Mouse (Mus musculus) thymus, adult 2 months (tissue): ENCODE data around the gene Pax6. TPM values are rescaled to one million over a fixed set of nuclear protein-coding genes. Genes with fewer than 3 reads are reported as not detected.

Experiments used
- DNase-seq: peaks from one replicate; pipeline ENCODE4 v3.0.0; 2021
- H3K27ac ChIP-seq: fragments of 200-500 bp; 2 replicates; pipeline ENCODE4 v1.5.1; 2012; ENCODE audit warnings: low read length, control low read depth; ENCODE audit not compliant: control insufficient read depth, insufficient read depth
- H3K27me3 ChIP-seq: fragments of 200-500 bp; 2 replicates; pipeline ENCODE4 v1.6.1; 2012; ENCODE audit warnings: mild to moderate bottlenecking, low read length, moderate library complexity, mixed read lengths; ENCODE audit not compliant: control insufficient read depth, insufficient read depth
- H3K36me3 ChIP-seq: fragments of 200-500 bp; 2 replicates; pipeline ENCODE4 v1.6.1; 2012; ENCODE audit warnings: mild to moderate bottlenecking, low read length, moderate library complexity; ENCODE audit not compliant: control insufficient read depth, insufficient read depth
- H3K4me1 ChIP-seq: fragments of 200-500 bp; replicated peaks from 2 replicates; pipeline ENCODE4 v1.6.1; 2012; ENCODE audit warnings: low read length; ENCODE audit not compliant: control insufficient read depth, insufficient read depth
- H3K4me3 ChIP-seq: fragments of 200-500 bp; 2 replicates; pipeline ENCODE4 v1.5.1; 2012; ENCODE audit warnings: mild to moderate bottlenecking, low read length, control low read depth, moderate library complexity; ENCODE audit not compliant: control insufficient read depth, insufficient read depth
- CTCF ChIP-seq: fragments of 200-500 bp; IDR thresholded peaks from 2 replicates; pipeline ENCODE4 v1.5.1; 2012; ENCODE audit warnings: mild to moderate bottlenecking, control low read depth, low read length, moderate library complexity, borderline replicate concordance; ENCODE audit not compliant: control insufficient read depth, poor library complexity, insufficient read depth; ENCODE audit errors: extremely low read depth
- POLR2A ChIP-seq: fragments of 200-500 bp; IDR thresholded peaks from 2 replicates; pipeline ENCODE4 v1.6.1; 2012; ENCODE audit warnings: mild to moderate bottlenecking, low read length, control low read depth, moderate library complexity; ENCODE audit not compliant: control insufficient read depth, poor library complexity, insufficient read depth; ENCODE audit errors: extremely low read depth
- WGBS: fragments of 180-500 bp; shearing (Covaris S2); methylation state at CpG from one replicate; pipeline ENCODE4 v1.1.7; 2018; 5-methylcytosine and 5-hydroxymethylcytosine counted together
- polyA plus RNA-seq: library from polyadenylated mRNA; depleted of rRNA; stranded (reverse); fragments of >200 nt; gene quantifications from 2 replicates; pipeline ENCODE4 v1.2.3, GENCODE M21; 2012; rRNA removed

The Pax6 gene
- 0.03 TPM in 1 of 2 replicates, not detected in the other for polyA plus RNA-seq

DNA sequence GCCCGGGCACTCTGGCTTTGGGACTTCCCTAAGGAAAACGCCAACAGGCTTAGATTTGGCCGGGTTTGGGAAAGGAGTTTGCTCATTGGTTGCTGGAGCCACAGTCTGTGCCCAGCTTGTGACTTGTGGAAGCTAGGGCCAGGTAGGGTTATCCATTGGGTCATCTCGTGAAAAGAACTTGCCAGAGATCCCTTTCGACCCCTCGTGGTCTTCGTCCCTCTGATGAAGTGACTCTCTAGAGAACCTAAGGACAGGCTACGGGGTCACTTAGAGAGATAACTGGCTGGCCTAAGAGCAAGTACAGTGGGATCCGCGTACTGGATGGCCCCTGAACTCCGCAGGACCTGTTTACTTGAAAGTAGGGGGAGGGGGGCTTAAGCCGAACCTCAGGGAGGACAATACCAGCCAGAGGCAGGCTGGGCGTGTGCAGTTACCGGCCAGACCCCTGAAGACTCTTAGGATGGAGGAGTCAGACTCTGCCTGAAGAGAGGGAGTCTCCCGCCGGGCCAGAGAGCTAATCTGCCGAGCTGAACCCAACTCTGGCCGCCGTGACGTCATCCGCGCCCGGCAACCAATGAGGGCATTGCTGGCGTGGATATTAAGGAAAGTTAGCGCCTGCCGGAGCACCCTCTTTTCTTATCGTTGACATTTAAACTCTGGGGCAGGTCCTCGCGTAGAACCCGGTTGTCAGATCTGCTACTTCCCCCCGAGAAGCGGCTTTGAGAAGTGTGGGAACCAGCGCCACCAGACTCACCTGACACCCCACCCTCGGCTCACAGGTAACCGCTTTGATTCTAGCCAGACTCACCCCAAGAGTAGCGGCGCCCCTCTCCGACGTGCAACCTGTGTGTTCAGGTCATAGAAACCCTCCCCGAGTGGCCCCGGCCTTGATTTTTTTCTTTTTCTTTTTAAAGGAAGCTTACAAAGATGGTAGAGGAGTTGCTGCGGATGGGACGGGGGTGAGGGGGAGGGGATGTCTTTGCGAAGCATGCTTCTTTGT is at the start of gene Pax6:
Gene Pax6, plus strand, starts transcription at position 630 of the 1,000 bp plus-strand sequence.
- 7% methylated on average over 44 of the region's 44 CpGs for WGBS
- Histone ChIP-seq H3K36me3 (no peaks in the 10 kb centered on the region), H3K27me3 (peaks cover 32% of the 10 kb centered on the region), H3K27ac (no peak within 1 kb of the TSS), H3K4me3 (no peak within 1 kb of the TSS), H3K4me1 (no peaks in the 10 kb centered on the region)
- DNase-seq = no peak
- TF ChIP-seq POLR2A = no peak

DNA sequence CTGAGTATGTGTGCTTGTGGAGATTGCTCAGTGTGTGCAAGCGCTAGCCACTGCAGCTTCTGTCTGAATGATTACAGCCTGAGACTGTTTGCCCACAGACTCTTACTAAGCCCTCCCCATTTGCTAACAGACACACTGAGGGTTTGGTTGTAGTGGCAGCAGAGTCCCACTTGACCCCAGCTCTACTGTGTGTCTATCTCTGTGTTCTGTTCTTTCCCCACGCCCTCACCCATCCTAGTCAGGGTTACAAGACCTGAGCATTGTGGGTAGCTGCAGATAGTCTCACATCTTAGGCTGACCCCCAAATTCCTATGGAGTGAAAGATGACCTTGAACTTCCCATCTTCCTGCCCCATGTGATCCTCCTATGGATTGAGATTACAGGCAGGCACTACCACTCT is 19.8 kb upstream of the Pax6 start:
- no peaks in the 10 kb centered on the region for H3K27me3 ChIP-seq
- H3K27ac ChIP-seq = no peak overlapping the region
- WGBS = 78% methylated on average over 2 of the region's 2 CpGs
- H3K4me3 ChIP-seq = no peak overlapping the region
- no peaks in the 10 kb centered on the region for H3K4me1 ChIP-seq
- TF ChIP-seq POLR2A = no peak
- TF ChIP-seq CTCF = no peak
- no peak for DNase-seq
- H3K36me3 ChIP-seq = no peaks in the 10 kb centered on the region

DNA sequence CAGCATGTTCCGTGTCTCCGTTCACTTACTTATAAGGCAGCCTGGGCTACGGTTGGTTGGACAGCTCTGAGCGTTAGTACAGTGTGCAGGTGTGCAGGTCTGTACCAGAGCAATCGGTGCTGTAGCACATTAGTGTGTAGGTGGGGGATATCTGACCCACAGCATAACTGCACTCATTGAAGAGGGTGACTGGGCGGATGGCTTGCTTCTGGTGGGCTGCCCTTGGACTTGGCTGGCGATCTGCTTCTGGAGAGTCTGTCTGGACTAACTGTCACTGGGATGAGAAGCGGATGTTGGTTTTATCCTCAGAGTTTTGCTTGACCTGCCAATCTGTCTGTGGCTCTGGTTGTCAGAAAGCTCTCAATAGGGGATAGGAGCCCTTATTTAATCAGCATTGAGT is 12.2 kb upstream of the Pax6 start:
- no peak for DNase-seq
- Histone ChIP-seq H3K4me1 (no peaks in the 10 kb centered on the region), H3K36me3 (no peaks in the 10 kb centered on the region), H3K4me3 (no peak overlapping the region), H3K27me3 (peaks cover 14% of the 10 kb centered on the region), H3K27ac (no peak overlapping the region)
- WGBS = 86% methylated on average over 8 of the region's 8 CpGs
- TF ChIP-seq CTCF (no peak), POLR2A (no peak)

- H3K27me3 ChIP-seq = peaks cover 17% of the 10 kb centered on the region
- no peak overlapping the region for H3K4me3 ChIP-seq
- no peak for DNase-seq
- TF ChIP-seq CTCF (no peak), POLR2A (no peak)
- 24% methylated on average over 9 of the region's 9 CpGs for WGBS
- no peak overlapping the region for H3K27ac ChIP-seq
- H3K4me1 ChIP-seq = no peaks in the 10 kb centered on the region
- no peaks in the 10 kb centered on the region for H3K36me3 ChIP-seq
These were observed 9.3 kb upstream of the Pax6 start for GRCm38 (mm10) chr2:105659350-105659749.

DNA sequence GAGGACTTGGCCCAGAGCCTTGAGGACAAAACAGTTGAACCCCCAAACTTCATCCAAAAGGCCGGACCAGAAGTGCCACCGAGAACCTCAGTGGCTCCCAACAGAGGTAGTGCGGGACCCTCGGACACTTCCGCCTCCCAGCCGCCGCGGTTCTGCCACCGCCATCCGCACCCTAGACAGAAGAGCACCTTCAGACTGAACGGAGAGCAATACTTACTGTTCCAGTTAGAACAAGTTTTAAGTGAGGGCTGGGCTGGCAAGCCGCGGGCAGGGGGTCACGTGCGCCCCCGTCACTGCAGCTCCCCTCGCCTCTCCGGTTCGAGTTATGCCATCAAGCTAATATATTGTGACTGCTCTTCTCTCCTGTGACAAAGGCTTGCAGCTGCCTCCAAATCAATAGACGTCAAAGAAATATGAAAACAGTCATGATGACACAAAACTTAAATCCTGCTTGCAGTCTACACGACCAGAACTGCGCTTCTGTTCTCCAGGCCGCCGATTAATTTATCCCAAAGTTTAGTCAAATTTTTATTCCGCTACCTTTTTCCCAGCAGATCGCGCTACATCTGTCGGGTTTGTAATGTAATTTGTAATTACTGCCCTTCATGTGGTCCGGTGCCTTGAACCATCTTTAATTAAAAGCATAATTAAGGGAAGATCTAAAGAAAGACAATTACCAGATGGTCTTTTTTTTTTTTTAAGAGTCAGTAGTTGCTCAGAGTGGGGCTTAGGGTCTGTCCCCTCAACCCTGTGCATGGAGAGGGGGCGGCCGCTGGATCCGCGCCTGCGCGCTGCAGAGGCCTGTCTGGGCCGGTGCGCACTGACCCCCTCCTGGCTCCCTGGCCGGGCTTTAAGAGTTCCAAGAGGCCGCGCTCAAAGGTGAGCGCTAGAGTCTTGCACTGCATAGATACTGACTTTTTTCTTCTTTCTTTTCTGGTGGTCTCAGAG is 8.5 kb upstream of the Pax6 start:
- WGBS = 7% methylated on average over 41 of the region's 41 CpGs
- DNase-seq = no peak
- Histone ChIP-seq H3K27me3 (peaks cover 17% of the 10 kb centered on the region), H3K4me1 (no peaks in the 10 kb centered on the region), H3K27ac (no peak overlapping the region), H3K36me3 (no peaks in the 10 kb centered on the region), H3K4me3 (no peak overlapping the region)
- no peak for TF ChIP-seq CTCF
- TF ChIP-seq POLR2A = no peak
